Mouse (Mus musculus): ENCODE measurements around the gene Dll4. TPM values are rescaled to one million over a fixed set of nuclear protein-coding genes. Genes with fewer than 3 reads are reported as not detected.
A peak's percentile ranks its signal among the peaks of the same experiment; 100 is the strongest.

Dll4 gene
- polyA plus RNA-seq, 1 experiment = 18.9 TPM

DNA sequence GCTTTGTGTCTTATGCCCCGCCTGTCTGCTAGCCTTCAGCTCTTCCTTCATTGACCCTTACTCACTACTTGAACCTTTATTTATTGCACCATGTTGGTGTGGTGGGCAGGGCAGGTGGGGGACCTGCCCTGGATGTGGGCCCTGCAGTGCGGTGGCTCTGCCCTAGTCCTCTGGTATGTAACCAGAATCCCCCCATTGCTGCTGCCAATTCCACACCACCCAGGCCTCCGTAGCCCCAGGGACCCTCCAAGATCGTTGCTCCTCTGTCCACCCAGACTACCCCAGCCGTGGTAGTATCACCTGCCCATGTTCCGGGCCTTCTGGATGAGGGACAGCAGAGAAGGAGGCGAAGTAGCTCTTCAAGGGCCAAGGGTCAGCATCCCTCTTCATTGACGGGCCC is 28.1 kb downstream of the Dll4 start:
- Histone ChIP-seq H3K4me3 (ENCODE audit: control insufficient read depth, insufficient read depth, low read length) (no peak overlapping the region), H3K27me3 (ENCODE audit: control insufficient read depth, insufficient read depth, low read length) (peaks cover 8% of the 10 kb centered on the region; the same call in 1 of the 2 replicates), H3K36me3 (ENCODE audit: control insufficient read depth, insufficient read depth, low read length) (no peaks in the 10 kb centered on the region), H3K27ac (ENCODE audit: control insufficient read depth, insufficient read depth, low read length) (no peak overlapping the region), H3K4me1 (replicated peaks; ENCODE audit: control insufficient read depth, insufficient read depth, low read length) (peaks cover 9% of the 10 kb centered on the region; the same call in 1 of the 2 replicates)
- TF ChIP-seq POLR2A (IDR thresholded peaks at IDR 0.05; ENCODE audit: control insufficient read depth, extremely low read depth, insufficient read depth, low read length, poor library complexity) = 0 out of 2 replicates have a peak, but pooled peaks have one; percentile 9
- TF ChIP-seq CTCF (IDR thresholded peaks at IDR 0.05; ENCODE audit: borderline replicate concordance, control insufficient read depth, extremely low read depth, insufficient read depth, low read length, poor library complexity) = no peak
- 96% methylated on average over 8 of the region's 8 CpGs for WGBS
- DNase-seq = no peak

DNA sequence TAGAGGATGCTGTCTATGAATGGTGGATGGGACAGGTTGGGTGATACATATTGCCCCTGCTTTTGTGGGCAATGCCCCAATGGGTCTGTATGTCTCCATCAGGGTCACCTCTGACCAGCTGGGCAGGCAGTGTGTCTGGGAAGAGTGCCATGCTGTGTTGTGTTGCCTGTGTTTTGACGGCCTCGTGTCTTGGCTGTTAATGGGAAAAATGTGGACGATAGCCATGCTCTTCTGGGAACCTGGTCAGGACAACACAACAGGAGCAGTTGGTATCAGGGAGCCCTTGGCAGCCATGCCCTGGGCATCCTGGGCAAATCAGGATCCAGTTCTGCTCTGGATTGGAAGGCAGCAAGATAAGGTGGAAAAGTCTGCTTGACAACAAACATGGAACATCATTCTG is 29.5 kb downstream of the Dll4 start:
- no peak overlapping the region for H3K4me3 ChIP-seq (ENCODE audit: control insufficient read depth, insufficient read depth, low read length)
- H3K36me3 ChIP-seq (ENCODE audit: control insufficient read depth, insufficient read depth, low read length) = no peaks in the 10 kb centered on the region
- peaks cover 9% of the 10 kb centered on the region; the same call in 1 of the 2 replicates for H3K4me1 ChIP-seq (replicated peaks; ENCODE audit: control insufficient read depth, insufficient read depth, low read length)
- 95% methylated on average over 3 of the region's 3 CpGs for WGBS
- no peak overlapping the region for H3K27ac ChIP-seq (ENCODE audit: control insufficient read depth, insufficient read depth, low read length)
- TF ChIP-seq CTCF (IDR thresholded peaks at IDR 0.05; ENCODE audit: borderline replicate concordance, control insufficient read depth, extremely low read depth, insufficient read depth, low read length, poor library complexity) (no peak), POLR2A (IDR thresholded peaks at IDR 0.05; ENCODE audit: control insufficient read depth, extremely low read depth, insufficient read depth, low read length, poor library complexity) (no peak)
- DNase-seq = no peak
- H3K27me3 ChIP-seq (ENCODE audit: control insufficient read depth, insufficient read depth, low read length) = peaks cover 7% of the 10 kb centered on the region; the same call in 1 of the 2 replicates

DNA sequence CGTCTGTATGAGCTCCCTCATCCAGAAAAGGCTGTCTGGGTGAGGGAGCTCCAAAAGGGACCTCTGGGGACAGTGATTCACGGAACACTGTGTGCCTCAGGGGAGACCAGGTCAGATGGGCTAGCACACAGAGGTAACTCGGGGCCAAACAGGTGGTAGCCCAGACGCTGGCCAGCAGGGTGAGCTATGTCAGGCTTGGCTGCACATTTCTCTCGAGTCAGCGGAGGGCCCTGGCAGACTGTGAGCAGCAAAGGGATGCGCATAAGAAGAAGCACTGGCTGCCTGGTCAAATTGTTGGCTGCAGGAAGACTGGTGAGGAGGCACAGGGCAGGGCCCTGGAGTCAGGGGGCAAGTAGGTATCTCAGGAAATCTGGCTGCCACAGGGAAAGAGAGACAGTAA is 30.1 kb downstream of the Dll4 start:
- no peaks in the 10 kb centered on the region for H3K36me3 ChIP-seq (ENCODE audit: control insufficient read depth, insufficient read depth, low read length)
- TF ChIP-seq POLR2A (IDR thresholded peaks at IDR 0.05; ENCODE audit: control insufficient read depth, extremely low read depth, insufficient read depth, low read length, poor library complexity) (no peak), CTCF (IDR thresholded peaks at IDR 0.05; ENCODE audit: borderline replicate concordance, control insufficient read depth, extremely low read depth, insufficient read depth, low read length, poor library complexity) (no peak)
- no peak for DNase-seq
- WGBS = 67% methylated on average over 7 of the region's 7 CpGs
- H3K4me1 ChIP-seq (replicated peaks; ENCODE audit: control insufficient read depth, insufficient read depth, low read length) = peaks cover 6% of the 10 kb centered on the region; the same call in 1 of the 2 replicates
- H3K27ac ChIP-seq (ENCODE audit: control insufficient read depth, insufficient read depth, low read length) = no peak overlapping the region
- H3K27me3 ChIP-seq (ENCODE audit: control insufficient read depth, insufficient read depth, low read length) = peaks cover 4% of the 10 kb centered on the region; the same call in 1 of the 2 replicates
- H3K4me3 ChIP-seq (ENCODE audit: control insufficient read depth, insufficient read depth, low read length) = no peak overlapping the region

DNA sequence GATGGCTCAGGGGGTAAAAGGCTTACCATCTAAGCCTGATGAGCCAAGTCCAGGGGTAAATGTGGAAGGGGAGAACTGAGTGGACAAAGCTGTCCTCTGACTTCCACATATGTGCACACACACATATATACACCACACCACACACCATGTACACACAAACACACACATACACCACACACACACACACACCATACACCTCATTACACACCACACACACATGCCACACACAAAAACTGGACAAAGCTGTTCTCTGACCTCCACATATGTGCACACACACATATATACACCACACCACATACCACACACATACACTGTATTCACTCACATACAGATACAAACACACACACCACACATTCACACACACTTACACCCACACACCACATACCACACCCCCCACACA is 30.7 kb downstream of the Dll4 start:
- Histone ChIP-seq H3K36me3 (ENCODE audit: control insufficient read depth, insufficient read depth, low read length) (no peaks in the 10 kb centered on the region), H3K27me3 (ENCODE audit: control insufficient read depth, insufficient read depth, low read length) (peaks cover 2% of the 10 kb centered on the region; the same call in 1 of the 2 replicates), H3K4me3 (ENCODE audit: control insufficient read depth, insufficient read depth, low read length) (no peak overlapping the region), H3K4me1 (replicated peaks; ENCODE audit: control insufficient read depth, insufficient read depth, low read length) (no peaks in the 10 kb centered on the region), H3K27ac (ENCODE audit: control insufficient read depth, insufficient read depth, low read length) (no peak overlapping the region)
- DNase-seq = no peak
- no peak for TF ChIP-seq CTCF (IDR thresholded peaks at IDR 0.05; ENCODE audit: borderline replicate concordance, control insufficient read depth, extremely low read depth, insufficient read depth, low read length, poor library complexity)
- TF ChIP-seq POLR2A (IDR thresholded peaks at IDR 0.05; ENCODE audit: control insufficient read depth, extremely low read depth, insufficient read depth, low read length, poor library complexity) = no peak

DNA sequence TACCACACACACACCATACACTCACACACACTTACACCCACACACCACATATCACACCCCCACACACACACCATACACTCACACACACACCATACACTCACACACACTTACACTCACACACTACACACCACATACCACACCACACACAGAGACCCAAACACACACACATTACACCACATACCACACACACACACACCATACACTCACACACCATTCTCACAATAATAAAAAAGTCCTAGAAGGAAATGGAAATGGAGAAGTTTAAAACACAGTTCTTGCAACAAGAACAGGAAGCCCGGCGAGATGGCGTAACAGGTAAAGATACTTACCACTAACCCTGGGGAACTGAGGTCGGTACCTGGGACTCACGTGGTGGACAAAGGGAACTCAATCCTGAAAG is 31.2 kb downstream of the Dll4 start:
- 46% methylated on average over 5 of the region's 5 CpGs for WGBS
- TF ChIP-seq CTCF (IDR thresholded peaks at IDR 0.05; ENCODE audit: borderline replicate concordance, control insufficient read depth, extremely low read depth, insufficient read depth, low read length, poor library complexity) (no peak), POLR2A (IDR thresholded peaks at IDR 0.05; ENCODE audit: control insufficient read depth, extremely low read depth, insufficient read depth, low read length, poor library complexity) (no peak)
- DNase-seq = no peak
- Histone ChIP-seq H3K27me3 (ENCODE audit: control insufficient read depth, insufficient read depth, low read length) (no peaks in the 10 kb centered on the region), H3K27ac (ENCODE audit: control insufficient read depth, insufficient read depth, low read length) (no peak overlapping the region), H3K4me1 (replicated peaks; ENCODE audit: control insufficient read depth, insufficient read depth, low read length) (no peaks in the 10 kb centered on the region), H3K4me3 (ENCODE audit: control insufficient read depth, insufficient read depth, low read length) (no peak overlapping the region), H3K36me3 (ENCODE audit: control insufficient read depth, insufficient read depth, low read length) (no peaks in the 10 kb centered on the region)

DNA sequence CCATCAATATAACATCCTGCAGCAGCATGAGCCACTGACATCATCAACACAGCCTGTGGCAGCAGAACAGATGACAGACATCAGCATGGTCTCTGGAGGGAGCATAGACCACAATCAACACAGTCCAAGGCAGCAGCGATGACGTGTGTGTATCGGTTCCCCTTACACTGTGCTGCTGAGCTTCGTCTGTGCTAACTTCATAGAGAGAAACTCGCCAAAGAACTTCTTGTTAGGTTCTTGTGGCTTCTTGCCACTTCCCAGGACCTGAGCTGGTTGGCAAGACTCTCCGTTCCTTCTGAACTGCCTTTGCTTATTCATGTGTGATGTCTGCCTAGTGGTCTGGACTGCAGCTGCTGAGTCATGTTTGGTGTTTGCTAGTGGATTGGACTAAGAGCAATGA is 32.7 kb downstream of the Dll4 start:
- no peaks in the 10 kb centered on the region for H3K4me1 ChIP-seq (replicated peaks; ENCODE audit: control insufficient read depth, insufficient read depth, low read length)
- no peak overlapping the region for H3K27ac ChIP-seq (ENCODE audit: control insufficient read depth, insufficient read depth, low read length)
- no peak for DNase-seq
- no peak overlapping the region for H3K4me3 ChIP-seq (ENCODE audit: control insufficient read depth, insufficient read depth, low read length)
- no peak for TF ChIP-seq POLR2A (IDR thresholded peaks at IDR 0.05; ENCODE audit: control insufficient read depth, extremely low read depth, insufficient read depth, low read length, poor library complexity)
- no peak for TF ChIP-seq CTCF (IDR thresholded peaks at IDR 0.05; ENCODE audit: borderline replicate concordance, control insufficient read depth, extremely low read depth, insufficient read depth, low read length, poor library complexity)
- H3K36me3 ChIP-seq (ENCODE audit: control insufficient read depth, insufficient read depth, low read length) = no peaks in the 10 kb centered on the region
- WGBS = 67% methylated on average over 6 of the region's 6 CpGs
- H3K27me3 ChIP-seq (ENCODE audit: control insufficient read depth, insufficient read depth, low read length) = no peaks in the 10 kb centered on the region

DNA sequence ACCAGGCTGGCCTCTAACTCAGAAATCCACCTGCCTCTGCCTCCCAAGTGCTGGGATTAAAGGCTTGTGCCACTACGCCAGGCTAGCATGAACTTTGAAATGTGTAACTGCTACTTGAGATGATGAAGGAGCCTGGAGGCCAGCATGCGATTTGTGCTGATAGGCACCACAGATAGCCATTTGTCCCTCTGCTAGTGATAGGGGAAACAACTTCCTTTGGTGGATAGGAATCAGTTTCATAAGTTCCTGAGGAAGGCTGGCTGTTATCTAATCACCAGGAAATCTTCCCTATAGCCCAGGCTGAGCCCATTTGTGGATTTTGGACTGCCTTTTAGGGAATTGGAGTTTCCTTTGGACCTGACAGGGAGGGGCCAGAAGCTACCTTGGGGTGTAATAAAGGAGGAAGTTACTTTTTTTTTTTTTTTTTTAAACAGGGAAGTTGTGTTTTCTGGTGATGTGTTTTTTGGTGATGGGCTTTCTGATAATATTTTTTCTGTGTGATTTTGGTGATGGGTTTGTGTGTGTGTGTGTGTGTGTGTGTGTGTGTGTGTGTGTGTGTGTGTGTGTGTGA is 34.2 kb downstream of the Dll4 start:
- Histone ChIP-seq H3K4me3 (ENCODE audit: control insufficient read depth, insufficient read depth, low read length) (no peak overlapping the region), H3K27ac (ENCODE audit: control insufficient read depth, insufficient read depth, low read length) (no peak overlapping the region), H3K27me3 (ENCODE audit: control insufficient read depth, insufficient read depth, low read length) (no peaks in the 10 kb centered on the region), H3K36me3 (ENCODE audit: control insufficient read depth, insufficient read depth, low read length) (no peaks in the 10 kb centered on the region), H3K4me1 (replicated peaks; ENCODE audit: control insufficient read depth, insufficient read depth, low read length) (no peaks in the 10 kb centered on the region)
- 75% methylated on average over 2 of the region's 2 CpGs for WGBS
- no peak for TF ChIP-seq POLR2A (IDR thresholded peaks at IDR 0.05; ENCODE audit: control insufficient read depth, extremely low read depth, insufficient read depth, low read length, poor library complexity)
- TF ChIP-seq CTCF (IDR thresholded peaks at IDR 0.05; ENCODE audit: borderline replicate concordance, control insufficient read depth, extremely low read depth, insufficient read depth, low read length, poor library complexity) = no peak
- no peak for DNase-seq

Measured in thymus, adult 2 months (tissue).